Mouse (Mus musculus) cortical plate, adult 2 months (tissue): ENCODE data around the gene Il10rb. TPM values are rescaled to one million over a fixed set of nuclear protein-coding genes. Genes with fewer than 3 reads are reported as not detected.
A peak's percentile ranks its signal among the peaks of the same experiment; 100 is the strongest.

Source experiments
- H3K27ac ChIP-seq: fragments of 200-500 bp; 2 replicates; pipeline ENCODE4 v1.5.1; 2012; ENCODE audit warnings: low read length, control low read depth, inconsistent platforms; ENCODE audit not compliant: insufficient read depth
- H3K4me1 ChIP-seq: fragments of 200-500 bp; 2 replicates; pipeline ENCODE4 v1.6.1; 2011; ENCODE audit warnings: low read length; ENCODE audit not compliant: control insufficient read depth, insufficient read depth
- H3K4me3 ChIP-seq: fragments of 200-500 bp; 2 replicates; pipeline ENCODE4 v1.5.1; 2011; ENCODE audit warnings: mild to moderate bottlenecking, low read length, control low read depth; ENCODE audit not compliant: insufficient read depth
- CTCF ChIP-seq: fragments of 200-500 bp; IDR thresholded peaks from 2 replicates; pipeline ENCODE4 v1.5.1; 2011; ENCODE audit warnings: mild to moderate bottlenecking, control low read depth, low read length; ENCODE audit not compliant: insufficient read depth; ENCODE audit errors: extremely low read depth
- POLR2A ChIP-seq: fragments of 200-500 bp; IDR thresholded peaks from 2 replicates; pipeline ENCODE4 v1.6.1; 2011; ENCODE audit warnings: mild to moderate bottlenecking, low read length, control low read depth; ENCODE audit not compliant: insufficient read depth; ENCODE audit errors: extremely low read depth
- polyA plus RNA-seq: library from polyadenylated mRNA; depleted of rRNA; stranded (reverse); fragments of >200 nt; gene quantifications from 2 replicates; pipeline ENCODE4 v1.2.3, GENCODE M21; 2012

The Il10rb gene
- polyA plus RNA-seq, 1 experiment, result 12.6 TPM

- H3K4me3 ChIP-seq, result no peak overlapping the region
- no peaks in the 10 kb centered on the region for H3K4me1 ChIP-seq
- TF ChIP-seq CTCF, result no peak
- TF ChIP-seq POLR2A, result no peak
- H3K27ac ChIP-seq, result no peak overlapping the region
These were observed 25.8 kb upstream of the Il10rb start for GRCm38 (mm10) chr16:91380151-91380550.

DNA sequence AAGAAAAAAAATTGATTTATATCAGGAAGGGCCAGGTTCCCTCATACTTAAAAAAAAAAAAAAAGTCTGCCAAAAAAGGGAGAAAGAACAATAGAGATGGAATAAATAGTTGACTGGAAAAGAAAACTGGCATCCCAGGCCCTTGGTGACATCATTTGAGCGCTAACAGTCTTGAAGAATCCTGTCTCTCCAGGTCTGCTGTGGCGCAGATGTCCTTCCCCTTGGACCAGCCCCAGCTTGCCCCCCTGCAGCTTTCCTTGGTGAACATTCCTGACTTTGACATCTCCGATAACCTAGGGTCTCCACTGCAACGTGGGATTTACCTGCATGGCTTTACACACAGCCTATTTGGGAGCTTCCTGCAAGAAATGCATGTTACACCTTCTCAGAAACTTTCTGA, 24.4 kb upstream of the Il10rb start:
- no peak overlapping the region for H3K4me3 ChIP-seq
- no peaks in the 10 kb centered on the region for H3K4me1 ChIP-seq
- no peak overlapping the region for H3K27ac ChIP-seq
- no peak for TF ChIP-seq CTCF
- TF ChIP-seq POLR2A, result no peak

DNA sequence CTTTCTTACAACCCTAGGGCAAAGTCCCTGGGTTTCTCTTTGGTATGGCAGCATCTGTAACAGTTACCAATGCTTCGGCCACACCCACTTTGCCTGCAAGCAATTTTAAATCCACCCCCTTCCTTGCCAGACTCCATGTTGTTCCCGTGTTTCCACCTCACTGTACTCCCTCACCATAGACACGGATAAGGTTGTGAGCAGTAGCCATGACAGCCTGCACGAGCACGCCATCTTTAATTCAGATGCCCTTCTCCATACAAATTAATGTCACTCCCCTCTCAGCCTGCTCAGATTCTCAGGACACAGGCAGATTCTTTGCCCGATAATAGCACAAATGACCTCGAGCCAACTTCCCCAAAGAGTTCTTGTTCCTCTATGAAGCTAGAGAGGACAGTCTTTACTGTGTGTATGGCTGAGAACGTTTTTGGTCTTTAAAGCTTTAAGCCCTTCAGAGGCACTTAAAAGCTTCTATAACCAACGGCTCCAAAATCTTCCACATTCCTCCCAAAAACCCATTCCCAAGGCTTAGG, 23.6 kb upstream of the Il10rb start:
- no peaks in the 10 kb centered on the region for H3K4me1 ChIP-seq
- TF ChIP-seq CTCF (no peak), POLR2A (no peak)
- H3K4me3 ChIP-seq, result no peak overlapping the region
- H3K27ac ChIP-seq, result no peak overlapping the region

DNA sequence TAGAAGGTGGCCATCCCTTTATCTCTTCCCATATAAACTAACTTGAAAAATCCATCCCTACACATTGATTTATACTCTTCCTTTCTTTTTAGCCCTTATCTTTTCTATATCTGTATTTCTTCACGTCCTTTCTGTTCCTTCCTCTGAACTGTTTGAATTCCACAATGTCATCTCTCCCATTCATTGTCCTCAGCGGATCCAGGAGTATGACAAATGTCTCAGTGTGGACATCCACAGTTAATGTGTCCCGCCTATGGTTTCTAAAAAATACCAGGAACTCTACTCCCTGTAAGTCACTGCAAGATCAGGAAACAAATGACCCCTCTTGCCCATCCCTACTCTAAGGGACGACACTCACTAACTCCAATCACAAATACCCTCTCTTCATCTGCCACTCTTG, 21.7 kb upstream of the Il10rb start:
- Histone ChIP-seq H3K4me1 (no peaks in the 10 kb centered on the region; the same call in 1 of the 2 replicates), H3K27ac (no peak overlapping the region), H3K4me3 (no peak overlapping the region)
- TF ChIP-seq POLR2A (no peak), CTCF (no peak)

GRCm38 (mm10) chr16:91385621-91386020, 20.3 kb upstream of the Il10rb start:
- no peaks in the 10 kb centered on the region; the same call in 1 of the 2 replicates for H3K4me1 ChIP-seq
- H3K4me3 ChIP-seq, result no peak overlapping the region
- TF ChIP-seq CTCF, result no peak
- TF ChIP-seq POLR2A, result 0 out of 2 replicates have a peak, but pooled peaks have one; percentile 19
- peak overlapping the region; percentile 0; the same call in 1 of the 2 replicates for H3K27ac ChIP-seq

DNA sequence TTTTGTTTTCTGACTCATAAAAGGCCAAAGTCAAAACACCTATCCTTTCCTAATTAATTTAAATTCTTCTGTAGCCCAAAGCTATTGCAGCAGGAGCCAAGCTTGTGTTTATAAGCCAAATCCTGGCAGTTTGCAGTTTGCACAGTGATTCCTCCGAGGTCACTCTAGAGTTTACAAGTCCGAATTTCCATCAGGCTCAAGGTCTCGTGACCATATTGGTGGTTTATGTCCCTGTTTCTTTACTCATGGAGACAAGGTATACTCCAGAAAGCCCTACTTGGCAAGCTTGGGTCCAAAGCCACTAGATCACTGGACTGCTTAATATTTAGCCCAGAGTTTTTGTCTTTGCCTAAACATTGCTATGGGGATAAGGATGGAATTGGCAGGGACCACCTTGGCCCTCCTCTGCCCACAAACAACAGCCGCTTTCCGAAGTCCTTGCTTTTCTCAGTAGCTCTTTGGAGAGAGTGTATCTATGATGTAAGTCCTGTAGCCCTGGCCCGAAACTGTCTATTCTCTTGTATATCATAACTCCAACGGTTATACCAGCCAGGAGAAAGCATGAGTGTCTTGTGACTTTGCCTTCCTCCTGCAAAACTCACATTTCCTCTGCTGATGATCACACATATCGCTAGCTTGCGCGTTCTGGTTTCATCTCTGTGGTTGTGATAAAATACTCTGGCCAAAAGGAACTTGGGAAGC, 19.4 kb upstream of the Il10rb start:
- Histone ChIP-seq H3K4me3 (no peak overlapping the region), H3K27ac (no peak overlapping the region)
- TF ChIP-seq POLR2A (no peak), CTCF (no peak)

DNA sequence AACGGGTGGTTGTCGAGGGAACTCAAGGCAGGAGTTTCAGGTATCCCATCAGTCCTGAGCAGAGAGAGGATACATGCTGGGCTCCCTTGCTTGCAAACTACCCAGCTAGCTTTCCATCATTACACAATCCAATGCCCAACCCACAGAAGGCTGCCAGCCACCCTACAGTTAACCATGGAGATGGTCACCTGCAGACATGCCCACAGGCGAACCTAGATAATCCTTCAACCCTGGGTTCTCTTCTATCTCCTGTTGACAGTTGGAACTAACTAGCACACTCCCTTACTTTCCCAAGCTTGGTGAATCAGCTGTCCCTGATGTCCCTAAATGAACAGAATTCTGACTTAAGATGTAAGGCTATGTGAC, 18.9 kb upstream of the Il10rb start:
- Histone ChIP-seq H3K4me3 (no peak overlapping the region), H3K4me1 (no peaks in the 10 kb centered on the region; the same call in 1 of the 2 replicates), H3K27ac (no peak overlapping the region)
- TF ChIP-seq POLR2A, result no peak
- TF ChIP-seq CTCF, result no peak

More for the DNA sequence above, 19.4 kb upstream of the Il10rb start:
- no peaks in the 10 kb centered on the region; the same call in 1 of the 2 replicates for H3K4me1 ChIP-seq

DNA sequence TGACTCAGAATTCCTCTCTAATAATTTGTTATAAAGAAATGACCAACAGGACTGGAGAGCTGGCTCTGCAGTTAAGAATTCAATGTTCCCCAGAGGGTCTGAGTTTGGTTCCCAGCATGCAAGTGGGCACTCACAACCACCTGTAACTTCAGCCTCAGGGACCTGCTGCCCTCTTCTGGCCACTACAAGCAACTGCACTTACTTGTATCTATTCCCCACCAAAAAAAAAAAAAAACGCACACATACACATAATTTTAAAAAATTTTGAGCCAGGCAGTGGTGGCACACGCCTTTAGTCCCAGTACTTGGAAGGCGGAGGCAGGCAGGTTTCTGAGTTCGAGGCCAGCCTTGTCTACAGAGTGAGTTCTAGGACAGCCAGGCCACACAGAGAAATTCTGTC, 15.9 kb upstream of the Il10rb start:
- Histone ChIP-seq H3K27ac (no peak overlapping the region), H3K4me3 (no peak overlapping the region), H3K4me1 (no peaks in the 10 kb centered on the region; the same call in 1 of the 2 replicates)
- TF ChIP-seq POLR2A, result no peak
- TF ChIP-seq CTCF, result peak; percentile 40; the same call in 1 of the 2 replicates

DNA sequence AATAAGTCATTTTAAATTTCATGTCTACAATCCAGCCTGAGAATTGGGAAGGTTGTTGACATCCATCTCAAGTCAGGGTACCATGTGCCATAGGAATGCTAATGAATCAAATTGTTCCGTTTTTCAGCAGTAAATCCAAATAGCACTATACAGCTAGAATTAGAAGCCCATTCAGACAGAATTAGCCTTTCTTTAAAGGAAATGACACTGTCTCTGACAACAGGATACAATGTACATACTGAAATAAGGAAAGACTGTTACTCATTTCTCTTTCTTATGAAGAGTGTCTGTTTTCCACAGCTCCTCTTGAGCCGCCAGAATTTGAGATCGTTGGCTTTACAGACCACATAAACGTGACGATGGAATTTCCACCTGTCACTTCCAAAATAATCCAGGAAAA, 14.5 kb upstream of the Il10rb start, which contains the start of gene Gm21970:
Gene Gm21970 (plus strand): TSS at position 301 of the 400 bp plus-strand sequence.
- no peaks in the 10 kb centered on the region; the same call in 1 of the 2 replicates for H3K4me1 ChIP-seq
- H3K27ac ChIP-seq, result no peak within 1 kb of the TSS
- TF ChIP-seq CTCF (no peak), POLR2A (no peak)
- no peak within 1 kb of the TSS for H3K4me3 ChIP-seq
